Mouse (Mus musculus) lung, postnatal 0 days (tissue): ENCODE data around the gene Itpr2. TPM values are rescaled to one million over a fixed set of nuclear protein-coding genes. Genes with fewer than 3 reads are reported as not detected.

Source experiments
- ATAC-seq: fragments of 200-750 bp; cut with Nextera tagmentation; 2 replicates; pipeline ENCODE4 v1.8.0; 2017; ENCODE audit warnings: moderate library complexity
- DNase-seq: peaks from one replicate; pipeline ENCODE4 v3.0.0-alpha.2; 2016; ENCODE audit warnings: low spot score
- H3K27ac ChIP-seq: fragments of 300-500 bp; sonication (generic); 2 replicates; pipeline ENCODE4 v1.5.1; 2014; ENCODE audit warnings: antibody characterized with exemption, mild to moderate bottlenecking, low read length, mixed read lengths
- H3K27me3 ChIP-seq: fragments of 300-500 bp; sonication (generic); replicated peaks from 2 replicates; pipeline ENCODE4 v1.6.1; 2014; ENCODE audit warnings: low read length, mixed read lengths; ENCODE audit not compliant: insufficient read depth
- H3K36me3 ChIP-seq: fragments of 300-500 bp; sonication (generic); 2 replicates; pipeline ENCODE4 v1.6.1; 2014; ENCODE audit warnings: low read length, mixed read lengths; ENCODE audit not compliant: insufficient read depth
- H3K4me1 ChIP-seq: fragments of 300-500 bp; sonication (generic); 2 replicates; pipeline ENCODE4 v1.6.1; 2014; ENCODE audit warnings: antibody characterized with exemption, low read depth, low read length, mixed read lengths; ENCODE audit not compliant: insufficient read depth
- H3K4me2 ChIP-seq: fragments of 300-500 bp; sonication (generic); replicated peaks from 2 replicates; pipeline ENCODE4 v1.6.1; 2014; ENCODE audit warnings: low read depth, mild to moderate bottlenecking, low read length, moderate library complexity, mixed read lengths
- H3K4me3 ChIP-seq: fragments of 300-500 bp; sonication (generic); 2 replicates; pipeline ENCODE4 v1.5.1; 2014; ENCODE audit warnings: low read depth, low read length
- H3K9ac ChIP-seq: fragments of 300-500 bp; sonication (generic); replicated peaks from 2 replicates; pipeline ENCODE4 v1.6.1; 2014; ENCODE audit warnings: low read depth, mild to moderate bottlenecking
- H3K9me3 ChIP-seq: fragments of 300-500 bp; sonication (generic); 2 replicates; pipeline ENCODE4 v1.6.1; 2016; ENCODE audit warnings: low read length, mixed read lengths
- CTCF ChIP-seq: IDR thresholded peaks from 2 replicates; pipeline ENCODE4 v1.5.1; 2016; ENCODE audit warnings: antibody characterized with exemption, mild to moderate bottlenecking
- EP300 ChIP-seq: IDR thresholded peaks from 2 replicates; pipeline ENCODE4 v1.6.1; 2016; ENCODE audit warnings: antibody characterized with exemption, mild to moderate bottlenecking, control low read depth
- WGBS: fragments of 180-500 bp; shearing (Covaris S2); extraction: QIAGEN DNeasy Blood & Tissue Kit; methylation state at CpG from one replicate; pipeline ENCODE4 v1.1.7; 2014; 5-methylcytosine and 5-hydroxymethylcytosine counted together
- polyA plus RNA-seq: library from polyadenylated mRNA; unstranded; fragments of >200 nt; fragmentation: Nextera tagmentation; extraction: Ambion mirVana; gene quantifications from 2 replicates; pipeline ENCODE4 v1.2.1, GENCODE M21; 2015

The Itpr2 gene
- polyA plus RNA-seq, 1 experiment from 2014 or later, result 15.7 TPM

- no peak overlapping the region for H3K27ac ChIP-seq
Observed at GRCm38 (mm10) chr6:146480925-146481324, 21.1 kb downstream of the Itpr2 start.

DNA sequence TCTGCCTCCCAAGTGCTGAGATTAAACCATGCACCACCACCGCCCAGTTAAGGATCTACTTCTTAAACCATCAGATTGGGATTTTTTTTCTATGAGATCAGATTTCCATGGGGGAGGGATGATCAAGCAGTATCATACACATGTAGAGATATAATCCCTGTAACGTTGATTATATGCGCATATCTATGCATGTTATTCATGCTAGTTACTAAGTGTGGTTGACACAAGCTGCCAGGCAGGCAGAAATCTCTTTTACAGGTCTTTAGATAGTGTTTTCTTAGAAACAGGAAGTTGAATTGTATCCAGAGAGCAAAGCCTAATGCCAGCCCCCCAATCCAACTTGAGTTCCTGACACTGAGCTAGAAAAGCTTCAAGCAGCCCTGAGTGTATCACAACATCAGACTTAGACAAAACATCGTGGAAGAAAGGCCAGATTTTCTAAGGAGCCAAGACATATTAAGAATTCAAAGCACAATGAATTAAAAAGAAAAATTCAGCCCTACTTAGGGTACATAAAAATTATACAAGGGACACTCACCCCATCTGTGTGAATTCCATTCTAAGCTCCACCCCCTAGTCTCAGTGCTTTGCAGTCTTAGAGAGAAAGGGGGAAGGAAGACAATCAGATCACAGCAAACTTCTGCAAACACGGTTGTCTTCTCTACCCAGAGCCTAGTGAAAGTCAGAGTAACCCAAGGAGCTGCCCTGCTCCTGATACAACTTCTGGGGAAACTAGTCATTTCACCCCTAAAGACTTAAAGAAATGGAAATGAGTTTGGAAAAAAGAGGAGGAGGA lies 22.9 kb downstream of the Itpr2 start:
- no peaks in the 10 kb centered on the region; the same call in 1 of the 2 replicates for H3K4me1 ChIP-seq
- DNase-seq, result no peak
- ATAC-seq, result no peak
- no peak overlapping the region for H3K9ac ChIP-seq
- H3K27me3 ChIP-seq, result no peaks in the 10 kb centered on the region
- no peak overlapping the region for H3K4me3 ChIP-seq
- H3K4me2 ChIP-seq, result no peak overlapping the region
- no peaks in the 10 kb centered on the region for H3K36me3 ChIP-seq
- no peaks in the 10 kb centered on the region for H3K9me3 ChIP-seq
- TF ChIP-seq EP300, result no peak
- no peak for TF ChIP-seq CTCF
- no peak overlapping the region for H3K27ac ChIP-seq
- WGBS, result 72% methylated on average over 5 of the region's 5 CpGs

More at GRCm38 (mm10) chr6:146480925-146481324, 21.1 kb downstream of the Itpr2 start:
- 58% methylated on average over 3 of the region's 3 CpGs for WGBS
- Histone ChIP-seq H3K36me3 (no peaks in the 10 kb centered on the region), H3K27me3 (no peaks in the 10 kb centered on the region), H3K9ac (no peak overlapping the region), H3K4me2 (no peak overlapping the region), H3K4me1 (no peaks in the 10 kb centered on the region; the same call in 1 of the 2 replicates), H3K4me3 (no peak overlapping the region), H3K9me3 (no peaks in the 10 kb centered on the region)
- ATAC-seq (peak; percentile 61; the same call in 1 of the 2 replicates), DNase-seq (peak; percentile 38)
- TF ChIP-seq EP300 (no peak), CTCF (no peak)

DNA sequence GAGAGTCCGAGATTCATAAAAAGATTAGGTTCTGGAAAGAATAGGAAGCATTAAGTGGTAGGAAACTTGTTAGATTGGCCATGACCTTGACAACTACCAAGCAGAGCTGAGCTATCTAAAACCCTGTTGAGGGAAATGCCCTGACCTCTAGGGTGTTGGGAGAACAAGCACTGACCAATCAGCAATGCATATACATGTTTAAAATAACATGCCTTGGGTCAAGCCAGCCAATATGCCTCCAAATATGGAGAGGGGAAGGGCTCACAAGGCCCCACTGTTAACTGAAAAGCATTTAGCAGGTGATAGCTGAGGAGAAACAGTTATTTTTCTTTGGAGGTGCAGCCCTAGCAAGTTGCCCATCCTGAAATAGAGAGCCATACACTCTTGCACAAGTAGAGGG lies 25.2 kb downstream of the Itpr2 start:
- DNase-seq (no peak), ATAC-seq (no peak)
- H3K36me3 ChIP-seq, result no peaks in the 10 kb centered on the region
- WGBS, result 24% methylated on average over 1 of the region's 1 CpGs
- no peaks in the 10 kb centered on the region; the same call in 1 of the 2 replicates for H3K4me1 ChIP-seq
- no peak overlapping the region for H3K9ac ChIP-seq
- H3K27ac ChIP-seq, result no peak overlapping the region
- H3K4me2 ChIP-seq, result no peak overlapping the region
- H3K4me3 ChIP-seq, result no peak overlapping the region
- H3K27me3 ChIP-seq, result no peaks in the 10 kb centered on the region
- TF ChIP-seq EP300 (no peak), CTCF (no peak)
- no peaks in the 10 kb centered on the region for H3K9me3 ChIP-seq

- Histone ChIP-seq H3K36me3 (no peaks in the 10 kb centered on the region), H3K4me2 (no peak overlapping the region), H3K9me3 (no peaks in the 10 kb centered on the region), H3K4me1 (no peaks in the 10 kb centered on the region), H3K27ac (no peak overlapping the region), H3K9ac (no peak overlapping the region), H3K27me3 (no peaks in the 10 kb centered on the region), H3K4me3 (no peak overlapping the region)
- WGBS, result 93% methylated on average over 4 of the region's 4 CpGs
- no peak for TF ChIP-seq CTCF
- TF ChIP-seq EP300, result no peak
- no peak for DNase-seq
- ATAC-seq, result no peak
Observed at GRCm38 (mm10) chr6:146474166-146474565, 27.9 kb downstream of the Itpr2 start.

DNA sequence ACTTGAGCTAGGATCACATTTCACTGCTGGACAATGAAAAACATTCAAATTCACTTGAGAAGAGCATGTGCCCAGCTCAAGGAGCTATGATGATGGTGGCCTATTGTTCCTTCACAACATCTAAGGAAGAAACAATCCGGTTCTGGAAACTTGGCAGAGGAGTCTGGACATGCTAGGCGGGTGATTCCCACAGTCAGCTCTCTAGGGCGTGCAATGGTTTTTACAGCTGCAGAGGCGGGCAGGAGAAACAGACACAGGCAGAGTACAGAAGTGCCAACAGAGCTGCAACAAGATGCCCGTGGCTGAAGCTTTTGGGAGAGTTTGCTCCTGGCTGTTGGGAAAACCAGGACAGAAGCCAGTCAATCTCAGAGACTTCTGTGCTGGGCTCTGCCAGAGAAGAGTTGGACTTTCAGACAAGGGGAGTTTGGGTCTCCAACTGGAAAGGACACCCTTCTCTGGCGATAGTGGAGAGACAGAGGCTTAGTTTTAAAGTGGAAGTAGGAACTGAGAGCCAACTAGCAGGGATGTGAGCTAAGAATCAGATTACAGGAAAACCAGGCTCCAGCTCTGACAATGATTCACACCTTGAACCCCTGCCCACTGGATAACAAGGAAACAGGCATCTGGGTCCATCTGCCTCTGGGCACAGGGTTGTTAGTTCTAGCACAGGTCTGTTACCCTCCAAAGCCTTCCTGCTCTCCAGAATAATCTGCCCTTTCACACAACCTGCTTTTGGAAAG lies 28.6 kb downstream of the Itpr2 start:
- H3K27ac ChIP-seq, result no peak overlapping the region
- TF ChIP-seq CTCF, result no peak
- TF ChIP-seq EP300, result no peak
- no peak overlapping the region for H3K4me3 ChIP-seq
- no peaks in the 10 kb centered on the region for H3K9me3 ChIP-seq
- no peaks in the 10 kb centered on the region for H3K27me3 ChIP-seq
- no peak overlapping the region for H3K9ac ChIP-seq
- H3K4me1 ChIP-seq, result no peaks in the 10 kb centered on the region
- no peaks in the 10 kb centered on the region for H3K36me3 ChIP-seq
- 59% methylated on average over 6 of the region's 6 CpGs for WGBS
- DNase-seq (no peak), ATAC-seq (no peak)
- no peak overlapping the region for H3K4me2 ChIP-seq

DNA sequence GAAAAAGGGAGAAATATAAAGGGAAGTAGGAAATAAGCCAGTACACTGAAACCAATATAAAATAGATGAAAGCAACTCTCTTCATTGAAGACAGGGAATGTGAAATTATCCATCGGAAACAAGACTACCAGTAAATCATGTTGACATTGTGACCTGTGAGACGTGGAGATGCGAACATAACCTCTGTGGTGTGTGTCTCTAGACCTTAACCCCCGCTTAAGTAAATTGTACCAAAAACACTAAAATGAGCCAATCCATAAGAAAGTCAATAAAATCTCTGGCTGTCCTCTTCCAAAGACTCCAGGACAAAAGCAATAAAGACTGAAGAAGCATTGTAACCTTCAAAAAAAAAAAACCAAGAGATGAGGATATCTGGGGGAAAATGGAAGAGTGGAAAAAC lies 31.6 kb downstream of the Itpr2 start:
- TF ChIP-seq EP300, result no peak
- TF ChIP-seq CTCF, result no peak
- DNase-seq, result no peak
- H3K27me3 ChIP-seq, result no peaks in the 10 kb centered on the region
- no peak overlapping the region for H3K4me3 ChIP-seq
- no peaks in the 10 kb centered on the region for H3K9me3 ChIP-seq
- H3K9ac ChIP-seq, result no peak overlapping the region
- no peak for ATAC-seq
- no peaks in the 10 kb centered on the region for H3K36me3 ChIP-seq
- H3K4me2 ChIP-seq, result no peak overlapping the region
- H3K4me1 ChIP-seq, result no peaks in the 10 kb centered on the region
- no peak overlapping the region for H3K27ac ChIP-seq
- WGBS, result 73% methylated on average over 4 of the region's 4 CpGs
